Mouse (Mus musculus): ENCODE results near the gene Olfr9.
A peak's percentile ranks its signal among the peaks of the same experiment; 100 is the strongest.
"Not testable (repeated sequence)": the region's sequence is repeated elsewhere in the genome, so short reads cannot be mapped to it uniquely, and the experiment has no call there.

Gene Olfr9

GRCm38 (mm10) chr10:128989131-128989530, at the start of gene Olfr9:
Olfr9 (plus strand) TSS chr10:128989431.
- DNase-seq (ENCODE audit: low read depth, low spot score), result not testable (repeated sequence)

- DNase-seq (ENCODE audit: low read depth, low spot score), result no peak
These were observed 48.7 kb upstream of the Olfr9 start for GRCm38 (mm10) chr10:128940475-128941061.

GRCm38 (mm10) chr10:128945675-128946074, 43.6 kb upstream of the Olfr9 start:
- DNase-seq (ENCODE audit: low read depth, low spot score), result peak; percentile 72

GRCm38 (mm10) chr10:128947496-128947895, 41.7 kb upstream of the Olfr9 start:
- DNase-seq (ENCODE audit: low read depth, low spot score), result no peak

GRCm38 (mm10) chr10:128950208-128950887, 38.9 kb upstream of the Olfr9 start:
- DNase-seq (ENCODE audit: low read depth, low spot score), result no peak

GRCm38 (mm10) chr10:128958340-128958739, 30.9 kb upstream of the Olfr9 start:
- DNase-seq (ENCODE audit: low read depth, low spot score), result no peak

- no peak for DNase-seq (ENCODE audit: low read depth, low spot score)
These were observed 29.1 kb upstream of the Olfr9 start for GRCm38 (mm10) chr10:128960142-128960541.

GRCm38 (mm10) chr10:128960590-128961584, 28.3 kb upstream of the Olfr9 start, which contains the start of gene Mettl7b:
Mettl7b (minus strand) TSS chr10:128960988.
- no peak for DNase-seq (ENCODE audit: low read depth, low spot score)

GRCm38 (mm10) chr10:128964961-128965360, 24.3 kb upstream of the Olfr9 start:
- DNase-seq (ENCODE audit: low read depth, low spot score), result no peak

GRCm38 (mm10) chr10:128965871-128966270, 23.4 kb upstream of the Olfr9 start:
- DNase-seq (ENCODE audit: low read depth, low spot score), result no peak

- no peak for DNase-seq (ENCODE audit: low read depth, low spot score)
These were observed 20.9 kb upstream of the Olfr9 start for GRCm38 (mm10) chr10:128968341-128968749.

- no peak for DNase-seq (ENCODE audit: low read depth, low spot score)
These were observed 18.4 kb upstream of the Olfr9 start for GRCm38 (mm10) chr10:128970740-128971250.

GRCm38 (mm10) chr10:128972841-128973240, 16.4 kb upstream of the Olfr9 start:
- no peak for DNase-seq (ENCODE audit: low read depth, low spot score)

- no peak for DNase-seq (ENCODE audit: low read depth, low spot score)
These were observed 12.8 kb upstream of the Olfr9 start for GRCm38 (mm10) chr10:128976395-128976794.

GRCm38 (mm10) chr10:128977522-128978114, 11.6 kb upstream of the Olfr9 start:
- peak; percentile 21 for DNase-seq (ENCODE audit: low read depth, low spot score)

GRCm38 (mm10) chr10:128980644-128981365, 8.4 kb upstream of the Olfr9 start:
- no peak for DNase-seq (ENCODE audit: low read depth, low spot score)

GRCm38 (mm10) chr10:128990129-128990850, 1.1 kb downstream of the Olfr9 start:
- not testable (repeated sequence) for DNase-seq (ENCODE audit: low read depth, low spot score)

- DNase-seq (ENCODE audit: low read depth, low spot score), result no peak
These were observed 1.8 kb downstream of the Olfr9 start for GRCm38 (mm10) chr10:128990994-128991393.

- DNase-seq (ENCODE audit: low read depth, low spot score), result no peak
These were observed 6.6 kb downstream of the Olfr9 start for GRCm38 (mm10) chr10:128995796-128996195.

GRCm38 (mm10) chr10:128996523-128997040, 7.4 kb downstream of the Olfr9 start:
- no peak for DNase-seq (ENCODE audit: low read depth, low spot score)

All from skeletal muscle tissue, adult 2 months (tissue).